Mouse (Mus musculus) limb, embryonic 15.5 days (tissue): Measurements from ENCODE around the gene Gas2. TPM values are rescaled to one million over a fixed set of nuclear protein-coding genes. Genes with fewer than 3 reads are reported as not detected.
A peak's percentile ranks its signal among the peaks of the same experiment; 100 is the strongest.

Experiments
- ATAC-seq: fragments of 200-750 bp; cut with Nextera tagmentation; 2 replicates; pipeline ENCODE4 v1.8.0; 2017; ENCODE audit warnings: low read depth, moderate TSS enrichment; ENCODE audit not compliant: insufficient number of reproducible peaks, low FRiP score, low TSS enrichment
- H3K27ac ChIP-seq: fragments of 300-500 bp; sonication (generic); 2 replicates; pipeline ENCODE4 v1.5.1; 2015; ENCODE audit warnings: moderate library complexity, mild to moderate bottlenecking, inconsistent platforms
- H3K27me3 ChIP-seq: fragments of 300-500 bp; sonication (generic); 2 replicates; pipeline ENCODE4 v1.6.1; 2015; ENCODE audit warnings: inconsistent platforms
- H3K36me3 ChIP-seq: fragments of 300-500 bp; sonication (generic); 2 replicates; pipeline ENCODE4 v1.6.1; 2015; ENCODE audit warnings: inconsistent platforms
- H3K4me1 ChIP-seq: fragments of 300-500 bp; sonication (generic); 2 replicates; pipeline ENCODE4 v1.6.1; 2015; ENCODE audit warnings: inconsistent platforms
- H3K4me2 ChIP-seq: fragments of 300-500 bp; sonication (generic); 2 replicates; pipeline ENCODE4 v1.6.1; 2015; ENCODE audit warnings: mild to moderate bottlenecking, inconsistent platforms
- H3K4me3 ChIP-seq: fragments of 300-500 bp; sonication (generic); 2 replicates; pipeline ENCODE4 v1.5.1; 2015; ENCODE audit warnings: mild to moderate bottlenecking, inconsistent platforms
- H3K9ac ChIP-seq: fragments of 300-500 bp; sonication (generic); 2 replicates; pipeline ENCODE4 v1.6.1; 2015; ENCODE audit warnings: inconsistent platforms
- H3K9me3 ChIP-seq: fragments of 300-500 bp; sonication (generic); 2 replicates; pipeline ENCODE4 v1.6.1; 2016; ENCODE audit warnings: inconsistent platforms
- whole genome bisulfite sequencing: fragments of 180-500 bp; shearing (Covaris S2); methylation state at CpG from one replicate; pipeline ENCODE4 v1.1.7; 2015; 5-methylcytosine and 5-hydroxymethylcytosine counted together
- polyA plus RNA-seq: library from polyadenylated mRNA; unstranded; fragments of >200 nt; fragmentation: Nextera tagmentation; extraction: Ambion mirVana; gene quantifications from 2 replicates; pipeline ENCODE4 v1.2.1, GENCODE M21; 2015

Gene Gas2
- polyA plus RNA-seq, 1 experiment from 2014 or later = 208 TPM

DNA sequence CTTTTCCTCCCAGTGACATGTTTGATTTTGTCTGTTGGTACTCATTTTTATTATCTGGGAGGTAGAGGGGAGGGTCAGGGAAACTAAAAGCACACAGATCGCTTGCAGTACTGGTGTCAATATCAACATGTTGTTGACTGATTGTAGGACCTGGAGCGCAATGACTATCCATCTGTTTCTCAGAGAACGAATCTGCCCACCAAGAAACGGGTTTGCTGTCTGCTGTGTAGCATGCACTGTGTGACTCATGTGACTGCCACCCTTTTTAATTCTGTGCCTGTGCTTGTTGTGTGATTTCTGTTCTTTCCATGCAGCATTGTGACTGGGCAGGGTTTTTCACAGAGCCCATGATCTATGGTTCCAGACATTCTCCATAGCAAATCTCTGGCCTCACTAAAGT, 69.4 kb downstream of the Gas2 start:
- WGBS = 82% methylated on average over 4 of the region's 4 CpGs
- H3K4me1 ChIP-seq = peaks cover 5% of the 10 kb centered on the region; the same call in 1 of the 2 replicates
- H3K4me2 ChIP-seq = no peak overlapping the region
- no peaks in the 10 kb centered on the region for H3K9me3 ChIP-seq
- H3K9ac ChIP-seq = no peak overlapping the region
- ATAC-seq = no peak
- no peak overlapping the region for H3K4me3 ChIP-seq
- no peaks in the 10 kb centered on the region for H3K27me3 ChIP-seq
- no peak overlapping the region for H3K27ac ChIP-seq
- H3K36me3 ChIP-seq = 0 out of 2 replicates have a peak, but pooled peaks cover 5% of the 10 kb centered on the region

DNA sequence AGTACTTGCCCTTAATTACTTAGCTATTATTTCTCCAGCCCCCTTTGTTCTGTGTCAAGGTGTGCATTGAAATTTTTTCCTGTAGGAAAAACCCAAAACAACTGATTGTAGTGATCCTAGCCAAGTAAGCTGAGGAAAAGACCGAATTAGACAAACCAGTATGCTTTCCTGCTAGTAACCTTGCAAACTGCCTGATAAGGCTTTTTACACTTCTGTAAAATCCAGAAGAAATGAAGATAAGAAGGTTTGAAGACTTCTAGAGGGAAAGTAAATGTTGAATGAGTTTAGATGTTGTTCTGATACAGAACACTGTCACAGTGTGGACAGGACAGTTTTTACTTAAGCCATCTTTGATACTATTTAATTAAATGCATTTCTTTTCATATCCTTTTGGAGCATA, 75.5 kb downstream of the Gas2 start:
- no peak for ATAC-seq
- H3K36me3 ChIP-seq = 0 out of 2 replicates have a peak, but pooled peaks cover 2% of the 10 kb centered on the region
- WGBS = 92% methylated on average over 1 of the region's 1 CpGs

DNA sequence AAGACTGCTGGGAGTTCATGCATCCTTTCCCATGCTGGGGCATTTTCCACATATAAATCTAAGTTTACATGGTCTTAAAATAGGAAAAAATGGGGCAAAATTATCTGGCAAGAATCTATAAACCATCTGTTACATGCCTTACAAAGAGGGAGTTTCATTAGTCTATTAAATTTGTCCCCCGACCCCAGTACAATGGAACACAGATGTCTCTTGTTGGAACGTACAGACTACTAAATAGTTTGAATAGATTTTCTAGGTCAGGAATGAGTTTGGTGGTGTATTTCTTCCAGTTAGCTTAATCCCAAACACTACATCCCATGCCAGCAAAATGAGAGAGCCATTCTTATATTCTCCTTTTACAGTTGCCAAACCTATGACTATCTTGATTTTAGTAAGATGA, 78.6 kb downstream of the Gas2 start:
- 28% methylated on average over 2 of the region's 2 CpGs for WGBS
- Histone ChIP-seq H3K9me3 (no peaks in the 10 kb centered on the region), H3K9ac (no peak overlapping the region), H3K27me3 (no peaks in the 10 kb centered on the region), H3K36me3 (0 out of 2 replicates have a peak, but pooled peaks cover 4% of the 10 kb centered on the region), H3K27ac (peak overlapping the region; percentile 39; the same call in 1 of the 2 replicates), H3K4me1 (peaks cover 6% of the 10 kb centered on the region), H3K4me2 (no peak overlapping the region), H3K4me3 (no peak overlapping the region)
- peak; percentile 74; the same call in 1 of the 2 replicates for ATAC-seq

More for the DNA sequence above, 75.5 kb downstream of the Gas2 start:
- Histone ChIP-seq H3K9ac (no peak overlapping the region), H3K27me3 (no peaks in the 10 kb centered on the region), H3K27ac (no peak overlapping the region), H3K4me3 (no peak overlapping the region), H3K4me2 (no peak overlapping the region), H3K9me3 (no peaks in the 10 kb centered on the region), H3K4me1 (peaks cover 6% of the 10 kb centered on the region)

DNA sequence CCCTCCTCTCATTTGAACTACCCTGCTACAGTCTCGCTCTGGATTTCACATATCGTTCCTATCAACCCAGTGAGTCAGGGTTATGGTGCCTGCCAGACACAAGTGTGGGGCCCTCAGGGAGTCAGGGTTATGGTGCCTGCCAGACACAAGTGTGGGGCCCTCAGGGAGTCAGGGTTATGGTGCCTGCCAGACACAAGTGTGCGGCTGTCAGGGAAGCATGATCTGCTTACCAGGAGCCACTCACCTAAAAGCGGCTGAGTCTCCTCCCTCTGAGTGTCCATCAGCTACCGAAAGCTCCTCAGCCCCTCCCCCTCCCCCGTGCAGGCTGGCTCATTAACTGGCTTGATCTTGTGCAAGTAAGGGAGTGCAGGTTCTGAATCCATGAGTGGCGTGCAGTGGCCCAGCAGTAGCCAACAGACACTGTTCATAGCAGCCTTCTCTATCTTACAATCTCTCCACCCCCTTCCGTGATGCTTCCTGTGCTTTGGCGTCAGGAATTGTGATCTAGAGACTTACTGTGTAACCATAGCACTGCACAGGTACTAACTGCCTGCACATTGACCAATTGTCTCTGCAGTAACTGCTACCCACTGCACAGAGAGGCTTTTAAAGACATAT, 93.7 kb downstream of the Gas2 start:
- H3K27ac ChIP-seq = no peak overlapping the region
- H3K4me2 ChIP-seq = no peak overlapping the region
- no peak overlapping the region for H3K4me3 ChIP-seq
- no peaks in the 10 kb centered on the region for H3K27me3 ChIP-seq
- H3K9me3 ChIP-seq = no peaks in the 10 kb centered on the region
- WGBS = 21% methylated on average over 9 of the region's 9 CpGs
- H3K4me1 ChIP-seq = peaks cover 20% of the 10 kb centered on the region
- ATAC-seq = peak; percentile 52; the same call in 1 of the 2 replicates
- H3K36me3 ChIP-seq = 0 out of 2 replicates have a peak, but pooled peaks cover 8% of the 10 kb centered on the region
- H3K9ac ChIP-seq = no peak overlapping the region

DNA sequence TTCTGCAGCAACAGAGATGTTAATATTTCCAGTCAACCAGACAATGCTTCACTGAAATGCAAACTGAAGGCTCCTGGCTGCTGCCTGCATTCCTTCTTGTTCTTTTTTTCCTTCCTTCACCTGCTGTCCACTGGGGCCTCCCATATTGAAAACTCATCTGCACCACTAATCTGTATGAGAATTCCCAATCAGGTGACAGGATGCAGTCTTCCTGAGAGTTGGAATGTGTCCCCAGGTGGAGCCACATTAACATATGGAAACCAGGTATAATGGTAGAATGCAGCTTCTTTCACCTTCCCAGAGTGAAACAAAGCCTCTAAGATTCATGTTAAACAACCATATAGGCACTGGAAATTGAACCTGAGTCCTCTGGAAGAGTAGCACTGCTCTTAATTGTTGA, 96.0 kb downstream of the Gas2 start:
- no peaks in the 10 kb centered on the region for H3K9me3 ChIP-seq
- H3K9ac ChIP-seq = no peak overlapping the region
- no peak overlapping the region for H3K4me2 ChIP-seq
- 0 out of 2 replicates have a peak, but pooled peaks cover 5% of the 10 kb centered on the region for H3K36me3 ChIP-seq
- H3K27me3 ChIP-seq = no peaks in the 10 kb centered on the region
- no peak for ATAC-seq
- peaks cover 19% of the 10 kb centered on the region for H3K4me1 ChIP-seq
- H3K27ac ChIP-seq = no peak overlapping the region
- H3K4me3 ChIP-seq = no peak overlapping the region

DNA sequence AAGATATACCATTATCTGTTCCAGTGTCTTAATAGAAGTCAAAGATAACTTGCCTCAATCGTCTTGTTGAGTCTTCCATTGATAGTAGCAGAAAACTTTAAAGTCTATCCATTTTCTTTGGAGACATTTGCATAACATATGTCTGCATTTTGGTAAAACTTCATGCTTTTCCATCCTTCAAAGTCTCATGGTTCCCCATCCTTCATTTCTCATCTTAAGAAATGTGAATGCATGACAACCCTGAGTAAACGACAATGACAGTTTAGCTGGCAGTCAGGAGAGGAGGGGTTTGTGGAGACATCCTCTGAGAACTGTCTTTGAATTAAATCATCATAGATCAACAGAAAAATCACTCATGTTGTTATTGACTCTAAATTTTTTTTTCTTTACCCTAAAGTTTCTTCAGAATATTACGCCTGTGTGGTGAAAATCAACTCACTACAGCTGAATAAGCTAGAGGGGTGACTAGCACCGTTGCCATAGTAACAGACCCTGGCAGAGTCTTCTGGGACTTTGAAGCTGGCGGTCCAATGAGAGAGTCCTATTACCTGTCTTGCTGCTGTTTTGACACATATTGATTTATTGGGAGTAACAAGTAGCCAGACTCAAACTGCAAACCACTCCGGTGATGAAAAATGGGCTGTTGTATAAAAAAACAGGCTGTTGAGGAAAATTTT, 99.0 kb downstream of the Gas2 start:
- Histone ChIP-seq H3K4me1 (peaks cover under 1% of the 10 kb centered on the region), H3K4me3 (no peak overlapping the region), H3K27ac (no peak overlapping the region), H3K9ac (no peak overlapping the region), H3K4me2 (no peak overlapping the region), H3K27me3 (no peaks in the 10 kb centered on the region), H3K36me3 (peaks cover 11% of the 10 kb centered on the region), H3K9me3 (no peaks in the 10 kb centered on the region)
- ATAC-seq = no peak
- WGBS = 60% methylated on average over 6 of the region's 6 CpGs

DNA sequence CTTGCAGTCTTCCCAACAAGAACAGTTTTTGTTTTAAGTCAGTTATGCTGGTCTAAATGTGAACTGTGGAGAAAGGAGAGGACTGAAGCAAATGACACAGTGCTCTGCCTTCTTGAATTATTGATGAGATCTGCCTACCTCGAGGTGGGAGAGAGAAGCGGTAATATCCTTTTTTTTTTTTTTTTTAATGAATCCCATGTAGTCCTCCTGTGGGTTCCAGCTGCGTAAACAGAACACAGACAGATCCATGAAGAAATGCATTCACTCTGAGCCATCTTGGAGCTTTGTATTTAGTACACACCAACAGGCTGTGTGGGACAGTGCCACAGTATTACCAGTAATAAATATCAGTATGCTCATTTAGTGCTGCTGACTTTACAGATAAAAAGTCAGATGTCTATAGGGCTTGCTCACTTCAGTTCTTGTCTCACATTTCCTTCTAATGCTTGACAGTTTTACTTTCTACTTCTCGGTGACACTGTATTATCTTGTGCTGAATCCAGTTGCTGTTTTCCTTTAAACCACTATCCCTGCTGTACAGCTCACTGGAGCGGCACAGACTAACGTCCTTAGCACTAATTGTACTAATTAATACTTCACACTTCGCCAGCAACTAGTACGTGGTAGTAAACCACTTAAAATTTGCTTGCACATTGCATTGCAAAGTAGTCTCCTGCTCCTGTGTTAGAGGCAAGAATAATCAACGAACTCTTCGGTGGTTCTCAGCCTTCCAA, 100.6 kb downstream of the Gas2 start:
- no peak for ATAC-seq
- Histone ChIP-seq H3K4me3 (no peak overlapping the region), H3K27ac (no peak overlapping the region), H3K36me3 (peaks cover 11% of the 10 kb centered on the region), H3K27me3 (no peaks in the 10 kb centered on the region), H3K9me3 (no peaks in the 10 kb centered on the region), H3K4me1 (no peaks in the 10 kb centered on the region), H3K4me2 (no peak overlapping the region), H3K9ac (no peak overlapping the region)
- WGBS = 72% methylated on average over 10 of the region's 10 CpGs

DNA sequence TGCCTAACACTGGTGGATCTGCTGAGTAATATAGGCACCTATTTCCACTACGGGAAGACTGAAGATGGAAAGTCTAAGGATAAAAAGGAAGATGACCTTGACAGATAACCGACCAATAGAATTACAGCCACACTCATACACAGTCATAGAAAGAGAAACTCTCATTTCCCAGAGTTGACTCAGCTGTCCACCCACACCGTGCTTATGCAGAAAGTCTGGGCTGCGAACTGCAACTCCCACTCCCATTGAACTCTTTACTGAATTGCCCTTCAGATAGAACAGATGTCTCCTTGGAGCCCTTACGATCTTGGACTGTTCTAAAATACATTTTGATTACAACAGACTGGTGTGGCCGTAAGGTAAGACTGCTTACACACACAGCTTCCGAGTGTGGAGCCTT, 102.9 kb downstream of the Gas2 start:
- no peaks in the 10 kb centered on the region for H3K9me3 ChIP-seq
- WGBS = 90% methylated on average over 7 of the region's 7 CpGs
- H3K36me3 ChIP-seq = peaks cover 14% of the 10 kb centered on the region
- peaks cover 12% of the 10 kb centered on the region; the same call in 1 of the 2 replicates for H3K4me1 ChIP-seq
- no peak overlapping the region for H3K27ac ChIP-seq
- no peak overlapping the region for H3K9ac ChIP-seq
- ATAC-seq = no peak
- no peaks in the 10 kb centered on the region for H3K27me3 ChIP-seq
- H3K4me3 ChIP-seq = no peak overlapping the region
- no peak overlapping the region for H3K4me2 ChIP-seq

DNA sequence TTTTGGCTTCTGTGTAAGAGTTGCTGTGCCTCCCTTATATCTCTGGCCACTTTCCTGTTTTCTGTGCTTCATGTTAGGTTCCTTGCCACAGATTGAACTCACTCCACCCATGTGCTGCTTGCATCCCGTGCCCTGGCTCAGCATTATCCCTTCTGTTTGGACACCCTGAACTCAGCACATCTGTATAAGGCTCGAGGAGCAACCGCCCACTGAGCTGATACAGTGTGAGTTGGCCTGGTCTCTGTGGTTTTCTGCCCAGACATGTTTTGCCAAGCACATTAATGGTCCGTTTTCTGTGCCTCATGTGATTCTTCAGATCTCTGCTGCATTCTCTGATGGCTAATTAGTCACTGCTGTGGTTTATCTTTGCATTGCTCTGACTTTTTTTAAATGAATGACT, 105.8 kb downstream of the Gas2 start:
- H3K4me2 ChIP-seq = no peak overlapping the region
- peaks cover 18% of the 10 kb centered on the region; the same call in 1 of the 2 replicates for H3K4me1 ChIP-seq
- 64% methylated on average over 4 of the region's 4 CpGs for WGBS
- no peak overlapping the region for H3K27ac ChIP-seq
- H3K36me3 ChIP-seq = peaks cover 14% of the 10 kb centered on the region
- H3K4me3 ChIP-seq = no peak overlapping the region
- no peak for ATAC-seq
- H3K9me3 ChIP-seq = no peaks in the 10 kb centered on the region
- no peak overlapping the region for H3K9ac ChIP-seq
- no peaks in the 10 kb centered on the region for H3K27me3 ChIP-seq

DNA sequence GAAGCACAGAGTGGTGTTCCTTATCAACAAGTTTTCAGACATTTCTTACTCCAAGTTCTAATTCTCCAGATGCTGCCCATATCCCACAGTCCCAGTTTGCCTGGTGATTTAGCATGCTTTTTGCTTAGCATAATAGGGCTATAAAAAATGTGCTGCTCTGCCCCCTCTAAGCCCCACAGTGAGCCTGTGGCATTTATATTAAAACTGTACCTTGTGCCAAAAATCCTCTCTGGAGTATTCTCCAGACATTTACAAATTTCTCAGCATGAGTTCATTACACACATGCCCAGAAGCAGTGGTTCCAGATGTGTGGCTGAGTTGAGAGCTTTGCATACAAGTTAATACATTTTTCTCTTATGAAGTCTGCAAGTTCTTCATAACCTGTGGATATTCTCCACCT, 107.6 kb downstream of the Gas2 start:
- Histone ChIP-seq H3K4me1 (peaks cover 18% of the 10 kb centered on the region; the same call in 1 of the 2 replicates), H3K27me3 (no peaks in the 10 kb centered on the region), H3K27ac (no peak overlapping the region), H3K4me3 (no peak overlapping the region), H3K36me3 (peaks cover 9% of the 10 kb centered on the region; the same call in 1 of the 2 replicates), H3K9ac (no peak overlapping the region), H3K9me3 (no peaks in the 10 kb centered on the region), H3K4me2 (no peak overlapping the region)
- ATAC-seq = peak; percentile 57; the same call in 1 of the 2 replicates

DNA sequence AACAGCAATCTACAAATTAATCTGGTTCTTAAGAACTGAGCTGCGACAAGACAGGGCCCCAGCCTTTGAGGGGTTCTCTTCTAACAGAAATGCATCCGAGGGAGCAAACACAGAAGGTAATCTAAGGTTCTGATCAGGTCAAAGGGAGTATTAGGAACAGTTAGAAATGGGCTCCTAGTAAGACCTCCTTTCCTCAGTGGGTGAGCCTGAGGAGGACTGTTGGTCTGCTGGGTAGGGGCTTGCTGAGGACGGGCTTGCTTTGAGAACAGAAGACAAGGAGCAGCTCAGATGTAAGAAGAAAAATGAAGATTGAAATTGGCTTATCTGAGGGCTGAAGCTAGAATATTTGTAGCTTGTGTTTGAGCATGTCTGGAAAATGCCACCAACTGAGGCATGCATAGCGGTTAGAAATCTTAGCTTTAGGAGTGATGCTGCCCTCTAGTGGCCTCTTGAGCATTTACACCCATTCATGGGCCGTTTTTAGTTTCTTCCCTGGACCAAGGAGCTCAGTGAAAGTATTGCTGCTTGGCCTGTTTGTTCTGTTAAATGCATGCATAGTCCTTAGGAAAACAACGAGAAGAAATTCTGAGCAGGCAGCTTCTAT, 110.5 kb downstream of the Gas2 start:
- no peak overlapping the region for H3K27ac ChIP-seq
- no peak for ATAC-seq
- 30% methylated on average over 6 of the region's 6 CpGs for WGBS
- peaks cover 18% of the 10 kb centered on the region; the same call in 1 of the 2 replicates for H3K4me1 ChIP-seq
- H3K4me3 ChIP-seq = no peak overlapping the region
- no peaks in the 10 kb centered on the region for H3K9me3 ChIP-seq
- H3K9ac ChIP-seq = no peak overlapping the region
- H3K36me3 ChIP-seq = 0 out of 2 replicates have a peak, but pooled peaks cover 3% of the 10 kb centered on the region
- no peak overlapping the region for H3K4me2 ChIP-seq
- no peaks in the 10 kb centered on the region for H3K27me3 ChIP-seq
